Mouse (Mus musculus): ENCODE results near the gene Mast1.
A peak's percentile ranks its signal among the peaks of the same experiment; 100 is the strongest.

The Mast1 gene

DNA sequence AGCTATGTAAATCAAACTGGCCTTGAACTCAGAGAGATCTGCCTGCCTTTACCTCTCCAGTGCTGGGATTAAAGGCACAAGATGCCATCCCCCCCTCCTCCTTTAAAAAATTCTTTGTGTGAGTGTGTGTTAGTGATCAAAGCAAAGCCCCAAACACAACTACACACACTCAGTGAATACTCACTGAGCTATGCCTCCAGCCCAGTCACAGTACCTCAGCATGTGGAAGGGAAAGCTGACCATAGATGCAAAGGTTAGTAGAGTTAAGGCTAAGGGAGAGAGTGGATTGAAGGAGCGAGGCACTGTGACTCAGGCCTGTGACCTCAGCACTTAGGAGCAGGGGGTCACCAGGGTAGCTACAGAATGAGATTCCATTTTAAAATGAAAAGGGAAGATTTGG lies 35.9 kb upstream of the Mast1 start:
- no peak for DNase-seq

- no peak for DNase-seq
Observed at GRCm38 (mm10) chr8:84970913-84971312, 33.8 kb upstream of the Mast1 start.

DNA sequence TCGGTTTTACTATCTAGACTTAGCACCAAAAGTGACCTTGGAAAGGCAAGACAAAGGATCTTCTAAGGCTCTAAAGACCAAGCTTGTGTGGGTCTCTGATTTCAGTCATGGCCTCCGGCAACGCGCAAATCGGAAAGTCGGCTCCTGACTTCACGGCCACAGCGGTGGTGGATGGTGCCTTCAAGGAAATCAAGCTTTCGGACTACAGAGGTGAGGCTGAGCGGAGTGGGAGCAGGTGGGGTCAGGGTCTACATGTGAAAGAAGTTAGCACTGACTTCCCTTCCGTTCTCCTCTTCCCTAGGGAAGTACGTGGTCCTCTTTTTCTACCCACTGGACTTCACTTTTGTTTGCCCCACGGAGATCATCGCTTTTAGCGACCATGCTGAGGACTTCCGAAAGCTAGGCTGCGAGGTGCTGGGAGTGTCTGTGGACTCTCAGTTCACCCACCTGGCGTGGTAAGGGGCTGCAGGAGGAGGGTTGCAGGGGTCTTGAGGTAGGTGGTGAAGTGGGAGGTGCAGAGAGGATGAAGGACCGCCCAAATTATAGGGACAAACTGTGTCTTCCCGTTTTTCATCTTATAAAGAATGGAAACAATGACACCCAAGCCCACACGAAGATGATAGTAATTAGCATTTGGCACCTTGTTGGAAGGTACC lies 33.1 kb upstream of the Mast1 start:
- DNase-seq = no peak

GRCm38 (mm10) chr8:84969241-84970134 lies 32.3 kb upstream of the Mast1 start, which contains the start of the genes Gm49661, Prdx2 and Rnaseh2a:
Gene Gm49661, minus strand, starts transcription at chr8:84969433.
Gene Prdx2, plus strand, starts transcription at chr8:84969587.
Gene Rnaseh2a, minus strand, starts transcription at chr8:84969767.
- peak; percentile 71 for DNase-seq

DNA sequence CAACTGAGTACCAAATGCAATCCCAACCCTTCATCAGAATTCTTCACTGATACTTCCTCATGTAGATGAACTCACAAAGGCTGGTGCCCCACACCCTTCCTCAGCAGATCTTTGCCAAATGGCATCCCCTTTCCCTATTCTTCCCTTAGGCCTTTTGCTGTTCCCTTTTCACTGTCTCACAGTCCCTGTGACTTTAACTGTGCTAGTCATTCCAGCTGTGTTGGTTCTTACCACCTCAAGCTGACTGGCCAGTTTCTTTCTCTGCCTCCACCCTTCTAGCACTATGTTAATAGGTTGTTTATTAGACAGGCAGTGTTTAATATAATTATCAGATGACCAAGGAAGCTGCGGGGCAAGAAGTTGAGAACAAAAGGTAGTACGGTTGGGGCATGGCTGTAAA lies 31.5 kb upstream of the Mast1 start:
- DNase-seq = no peak

- no peak for DNase-seq
Observed at GRCm38 (mm10) chr8:84967532-84968304, 30.6 kb upstream of the Mast1 start.

DNA sequence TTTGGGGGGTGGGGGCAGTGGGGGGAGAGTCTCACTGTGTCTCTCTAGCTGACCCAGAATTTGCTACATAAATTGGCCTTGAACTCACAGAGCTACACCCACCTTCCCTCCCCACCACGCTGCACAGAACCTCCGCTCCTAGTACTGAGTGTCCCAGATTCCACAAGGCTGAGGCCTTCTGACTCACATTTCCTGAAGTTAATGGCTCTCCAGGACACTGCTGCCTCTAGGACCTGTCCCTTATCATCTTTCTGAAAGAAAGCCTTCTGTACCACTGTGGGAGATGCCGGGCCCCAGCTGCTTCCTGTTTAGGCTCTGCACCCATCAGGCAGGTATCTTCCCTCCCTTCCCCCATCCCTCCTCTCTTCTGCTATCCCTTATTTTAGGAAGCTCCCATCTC lies 29.4 kb upstream of the Mast1 start:
- no peak for DNase-seq

DNA sequence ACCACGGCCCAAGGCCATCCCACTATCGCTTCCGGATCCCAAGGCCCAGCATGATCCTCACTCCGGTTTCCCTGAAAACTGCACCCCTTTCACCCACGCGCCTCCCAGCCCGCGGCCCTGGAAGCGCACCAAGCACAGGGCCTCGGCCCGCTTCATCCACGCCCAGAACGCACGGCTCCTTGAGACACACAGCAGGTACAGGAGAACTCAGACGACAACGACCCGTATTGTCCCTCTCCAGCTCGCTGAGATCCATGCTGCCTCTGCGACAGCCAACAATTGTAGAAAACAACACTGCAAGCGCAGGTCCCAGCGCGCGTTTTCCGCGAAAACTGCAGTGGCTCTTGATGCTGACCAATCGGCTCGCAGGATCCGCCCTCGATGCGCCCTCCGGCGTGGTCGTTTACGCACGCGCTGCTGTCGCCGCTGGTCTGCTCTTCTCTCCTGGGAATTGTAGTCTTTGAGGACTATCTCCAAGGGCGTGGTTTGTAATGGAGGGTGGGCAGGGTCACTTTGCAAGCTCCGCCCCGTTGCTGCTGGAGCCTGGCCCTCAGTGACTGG lies 28.7 kb upstream of the Mast1 start:
- DNase-seq = peak; percentile 91

GRCm38 (mm10) chr8:84963952-84964351 lies 26.8 kb upstream of the Mast1 start:
- DNase-seq = no peak

DNA sequence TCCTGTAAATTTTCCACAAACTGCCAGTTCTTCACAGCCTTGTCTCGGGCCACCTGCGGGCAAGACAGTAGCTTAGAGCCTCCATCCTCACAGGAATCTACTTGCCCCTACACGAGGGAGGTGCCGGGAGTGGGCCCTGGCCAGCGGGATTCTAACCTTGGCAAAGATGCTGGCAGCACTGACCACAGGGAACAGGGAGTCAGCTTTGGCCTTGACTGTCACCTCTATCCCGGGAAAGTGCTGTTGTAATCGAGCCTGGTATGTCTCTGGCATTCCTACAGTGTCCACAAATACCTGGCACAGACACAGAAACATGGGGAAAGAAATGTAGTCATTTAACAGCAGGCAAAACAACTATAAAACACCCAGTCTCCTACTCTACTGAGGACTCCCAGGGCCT lies 22.7 kb upstream of the Mast1 start:
- no peak for DNase-seq

DNA sequence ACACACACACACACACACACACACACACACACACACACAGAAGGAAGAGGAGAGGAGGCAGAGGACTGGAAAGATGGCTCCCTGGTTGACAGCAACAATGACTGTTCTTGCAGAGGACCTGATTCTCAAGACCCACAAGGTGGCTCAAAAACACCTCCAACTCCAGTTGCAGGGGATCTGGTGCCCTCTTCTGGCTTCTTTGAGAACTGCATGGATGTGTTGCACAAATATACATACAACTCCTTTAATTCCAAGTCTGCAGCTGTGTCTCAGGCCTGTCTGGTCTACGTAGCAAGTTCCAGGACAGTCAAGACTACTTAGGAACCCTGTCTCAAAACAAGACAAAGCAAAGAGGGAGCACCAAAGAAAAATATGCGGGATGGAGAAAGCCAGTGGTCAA lies 19.6 kb upstream of the Mast1 start:
- DNase-seq = peak; percentile 73

DNA sequence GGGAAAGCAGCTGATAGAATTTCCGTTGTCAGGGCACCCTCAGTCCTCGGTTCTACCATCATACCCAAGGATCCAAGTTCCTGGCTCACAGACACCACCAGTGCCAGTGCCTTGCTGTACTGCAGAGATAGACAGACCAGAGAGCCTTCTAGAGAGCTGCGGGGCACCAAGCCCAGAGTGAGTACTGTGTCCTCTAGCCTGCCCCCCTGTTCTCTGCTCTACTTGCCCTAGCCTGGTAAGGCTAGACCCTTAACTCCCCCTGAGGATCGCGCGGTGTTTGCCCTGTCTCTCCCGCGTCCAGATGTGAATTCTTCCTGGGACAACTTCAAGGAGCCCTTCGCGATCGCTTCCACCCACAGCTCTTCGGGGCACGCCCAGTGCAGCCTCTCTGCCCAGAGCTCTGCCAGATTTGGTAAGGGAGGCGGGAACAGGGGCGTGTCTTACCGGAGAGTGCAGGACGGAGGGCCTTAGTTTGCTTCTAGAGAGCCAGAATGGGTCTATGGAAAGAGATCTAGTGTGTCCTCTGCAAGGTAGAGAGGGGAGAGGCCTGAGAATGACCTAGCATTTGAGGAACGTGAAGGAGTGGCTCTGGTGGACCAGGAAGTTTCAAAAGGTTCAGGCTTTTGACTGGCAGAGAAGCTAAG lies 15.6 kb upstream of the Mast1 start:
- no peak for DNase-seq

- DNase-seq = no peak
Observed at GRCm38 (mm10) chr8:84949753-84950152, 12.6 kb upstream of the Mast1 start.

GRCm38 (mm10) chr8:84947241-84947545 lies 10.0 kb upstream of the Mast1 start:
- no peak for DNase-seq

DNA sequence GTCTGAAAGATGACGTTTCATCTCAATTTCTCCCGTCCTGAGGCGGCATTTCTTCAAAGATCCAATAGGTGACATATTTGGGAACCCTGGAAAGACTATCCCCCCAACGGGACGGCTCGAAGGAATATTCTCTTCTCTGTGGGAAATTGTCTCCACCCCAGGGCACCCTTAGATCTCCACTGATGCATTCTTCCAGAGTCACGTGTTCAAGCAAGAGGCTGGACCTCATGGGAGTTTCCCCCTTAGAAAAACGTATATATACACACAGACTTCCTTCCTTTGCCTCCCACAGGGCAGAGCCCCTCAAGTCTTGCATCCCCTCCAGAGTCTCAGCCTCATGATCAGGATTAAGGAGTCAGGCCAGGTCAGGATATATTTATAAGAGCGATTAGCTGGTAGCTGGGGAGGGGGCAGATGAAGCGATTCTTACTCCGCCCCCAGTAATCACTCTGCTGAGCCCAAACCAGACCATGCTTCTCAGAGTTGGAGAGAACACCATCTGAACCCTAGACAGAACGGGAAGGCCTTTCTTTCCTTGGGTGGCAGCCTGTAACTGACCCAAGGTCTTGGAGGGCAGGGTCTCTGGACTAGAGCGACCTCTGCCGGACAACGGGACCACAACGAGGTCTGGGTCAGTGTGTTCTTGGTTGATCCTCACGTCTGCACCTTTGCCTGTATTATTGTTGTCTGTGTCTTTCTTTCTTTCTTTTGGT lies 9.5 kb upstream of the Mast1 start, which contains the start of gene Rtbdn:
Gene Rtbdn (plus strand): TSS at position 464 of the 713 bp plus-strand sequence.
- peak; percentile 69 for DNase-seq

DNA sequence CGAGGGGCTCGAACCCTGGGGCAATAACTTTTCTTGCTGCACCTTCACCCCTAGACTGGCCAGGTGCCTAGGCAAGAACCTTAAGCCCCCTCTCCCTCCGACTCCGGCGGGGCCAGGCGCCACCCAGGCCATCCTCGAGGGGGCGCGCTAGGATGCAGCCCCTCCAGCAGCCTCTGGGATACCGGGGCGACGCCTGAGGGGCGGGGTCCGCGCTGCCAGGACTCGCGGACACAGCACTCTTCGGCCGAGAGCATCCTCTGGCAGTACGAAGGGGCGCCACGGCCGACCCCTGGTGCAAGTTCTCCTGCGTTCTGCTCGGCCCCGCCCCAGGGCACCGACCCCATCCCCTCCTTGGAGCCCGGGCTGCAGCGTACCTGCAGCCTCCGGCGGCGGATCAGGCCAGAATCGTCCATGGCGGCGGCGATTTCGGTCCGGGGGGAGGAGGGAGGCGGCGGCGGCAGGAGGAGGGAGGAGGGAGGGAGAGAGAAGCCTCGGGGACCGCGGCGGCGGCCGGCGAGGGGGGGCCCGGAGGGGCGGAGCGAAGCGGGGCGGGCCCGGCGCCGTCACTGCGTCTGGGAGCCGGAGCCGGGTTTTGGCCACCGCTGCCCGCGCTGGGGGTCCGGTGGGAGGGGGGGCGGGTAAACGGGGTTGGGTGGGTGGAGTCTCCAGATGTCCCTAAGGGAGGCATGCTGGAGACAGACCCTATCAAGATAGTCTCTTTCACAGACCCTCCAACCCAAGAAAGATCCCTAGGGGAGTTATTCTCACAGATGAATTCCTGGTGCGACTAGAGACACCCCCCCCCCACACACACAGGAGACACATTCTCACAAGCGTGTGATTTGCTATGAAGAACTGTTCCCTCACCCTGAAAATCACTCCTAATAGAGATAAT lies 8.7 kb upstream of the Mast1 start:
- peak; percentile 72 for DNase-seq

DNA sequence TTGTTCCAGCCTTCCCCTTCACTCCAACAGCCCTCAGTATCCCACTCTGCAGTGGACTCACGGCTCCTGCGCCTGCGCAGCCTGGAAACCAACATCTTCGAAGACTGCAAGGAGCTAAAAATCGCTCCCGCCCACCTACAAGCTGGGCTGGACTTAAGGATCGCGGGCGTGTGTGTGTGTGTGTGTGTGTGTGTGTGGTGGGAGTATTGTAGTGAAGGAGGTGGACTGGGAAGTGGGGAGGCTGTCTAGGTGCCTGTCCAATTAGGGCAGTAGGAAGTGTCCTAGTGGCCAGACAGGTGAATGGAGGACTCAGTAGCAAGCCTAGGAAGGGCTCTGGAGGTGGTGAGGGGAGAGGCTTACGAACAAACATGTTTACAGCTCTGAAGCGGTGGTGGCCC lies 8.1 kb upstream of the Mast1 start:
- DNase-seq = no peak

- DNase-seq = peak; percentile 80
Observed at GRCm38 (mm10) chr8:84944478-84945160, 7.5 kb upstream of the Mast1 start.

DNA sequence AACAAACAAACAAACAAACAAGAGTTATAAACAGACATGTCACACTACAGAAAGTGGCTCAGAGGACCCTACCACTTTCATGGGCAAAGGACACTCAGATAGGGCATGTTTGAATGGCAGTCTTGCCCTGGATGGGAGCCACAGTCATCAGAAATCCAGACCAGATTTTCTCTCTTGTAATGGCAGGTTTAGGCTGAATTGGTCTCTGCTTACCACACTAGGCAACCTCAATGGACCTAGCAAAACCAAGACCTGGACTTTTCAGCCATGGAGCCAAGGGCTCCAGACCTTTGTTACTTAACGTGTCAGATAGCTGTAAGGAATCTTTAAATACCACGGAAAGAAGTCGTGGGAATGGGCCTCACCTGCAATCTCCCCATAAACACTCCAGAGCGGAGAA lies 6.5 kb upstream of the Mast1 start:
- no peak for DNase-seq

Measured in cerebellum, adult 11 months (tissue).